Mouse (Mus musculus): ENCODE measurements around the gene Snx1.

GRCm38 (mm10) chr9:66060986-66061385 lies 65.4 kb downstream of the Snx1 start:
- TF ChIP-seq CTCF (conservative IDR thresholded peaks at IDR 0.05; ENCODE audit: low read length) (no peak), NANOG (IDR thresholded peaks at IDR 0.05; ENCODE audit: borderline replicate concordance, low read length) (no peak)

Data from E14TG2a.4 (cell line).